ENCODE assay signal across 15 mouse cellular contexts in genomic region chr16:28591583-28591982, GRCm38 (mm10).
"Had no signal": no experiment of that assay in that cellular context is flagged by ENCODE, and none has a peak within 500 bp of the region (broad histone marks: within the 10 kb centered on the region; RNA-seq: fewer than 3 reads in every experiment).

No protein-coding gene starts in this region.

- H3K36me3 ChIP-seq: limb, embryonic 15.5 days; liver, embryonic 12.5 days; neural tube, embryonic 15.5 days had no signal

- H3K27ac ChIP-seq: left cerebral cortex, adult 2 months; limb, embryonic 15.5 days; liver, embryonic 12.5 days; neural tube, embryonic 15.5 days had no signal

- DNase-seq: kidney, adult 8-10 months; kidney, postnatal 25 days; lung, embryonic 14.5 days; lung, postnatal 10 days; lung, postnatal 4 days; right cerebral cortex, postnatal 4 days; spleen, adult 18-20 months; thymus, adult 2 months; thymus, postnatal 25 days had no signal

- H3K27me3 ChIP-seq: liver, embryonic 12.5 days; neural tube, embryonic 15.5 days had no signal

- H3K9me3 ChIP-seq: limb, embryonic 15.5 days; liver, embryonic 12.5 days; neural tube, embryonic 15.5 days had no signal

- H3K4me2 ChIP-seq: limb, embryonic 15.5 days; liver, embryonic 12.5 days; lung, embryonic 14.5 days; neural tube, embryonic 15.5 days had no signal

- ATAC-seq: intestine, postnatal 0 days; liver, embryonic 12.5 days had no signal

- H3K4me1 ChIP-seq: limb, embryonic 15.5 days; liver, embryonic 12.5 days had no signal

- H3K9ac ChIP-seq: limb, embryonic 15.5 days; liver, embryonic 12.5 days; lung, embryonic 14.5 days; neural tube, embryonic 15.5 days had no signal

- H3K4me3 ChIP-seq: left cerebral cortex, adult 2 months; limb, embryonic 15.5 days; liver, embryonic 12.5 days; myocyte; neural tube, embryonic 15.5 days had no signal
